29 mouse cellular contexts compared by ENCODE assay signal in genomic region chr13:8691448-8691847, GRCm38 (mm10).
DNase-seq lines count a peak whose midpoint lies in the region; ATAC-seq and TF ChIP-seq lines count a peak whose summit lies in the region.
"Had no signal": no experiment of that assay in that cellular context is flagged by ENCODE, and none has a peak within 500 bp of the region (broad histone marks: within the 10 kb centered on the region; RNA-seq: fewer than 3 reads in every experiment).

No protein-coding gene starts in this region.

- H3K27ac ChIP-seq in forebrain, embryonic 15.5 days (replicated peaks): no peak overlapping the region
- H3K27ac ChIP-seq in forebrain, postnatal 0 days (ENCODE audit: low read depth, low read length): no peak overlapping the region
- 0 out of 2 replicates have a peak overlapping the region, but pooled peaks have one; percentile 37 for H3K27ac ChIP-seq in midbrain, embryonic 14.5 days (replicated peaks; ENCODE audit: low read depth, low read length)
- H3K27ac ChIP-seq in midbrain, embryonic 11.5 days (ENCODE audit: low read depth, low read length): no peak overlapping the region
- H3K27ac ChIP-seq in midbrain, embryonic 15.5 days: 0 out of 2 replicates have a peak overlapping the region, but pooled peaks have one; percentile 2
- no peak overlapping the region for H3K27ac ChIP-seq in heart, embryonic 12.5 days (ENCODE audit: poor library complexity, severe bottlenecking)
- H3K27ac ChIP-seq: embryonic facial prominence, embryonic 12.5 days; kidney, postnatal 0 days; liver, embryonic 13.5 days; stomach, postnatal 0 days had no signal

- 0 out of 2 replicates have a peak, but pooled peaks cover 2% of the 10 kb centered on the region for H3K4me1 ChIP-seq in forebrain, embryonic 15.5 days
- no peaks in the 10 kb centered on the region for H3K4me1 ChIP-seq in forebrain, postnatal 0 days (ENCODE audit: insufficient read depth)
- peaks cover 6% of the 10 kb centered on the region; the same call in 1 of the 2 replicates for H3K4me1 ChIP-seq in midbrain, embryonic 14.5 days (ENCODE audit: control insufficient read depth, insufficient read depth, low read length)
- no peaks in the 10 kb centered on the region for H3K4me1 ChIP-seq in midbrain, embryonic 11.5 days (ENCODE audit: control insufficient read depth, insufficient read depth, low read length)
- peaks cover 10% of the 10 kb centered on the region for H3K4me1 ChIP-seq in midbrain, embryonic 15.5 days
- H3K4me1 ChIP-seq in heart, embryonic 12.5 days (replicated peaks): no peaks in the 10 kb centered on the region
- H3K4me1 ChIP-seq: embryonic facial prominence, embryonic 12.5 days; liver, embryonic 13.5 days; megakaryocyte, embryonic 14.5 days had no signal

- no peaks in the 10 kb centered on the region for H3K27me3 ChIP-seq in forebrain, embryonic 15.5 days
- no peaks in the 10 kb centered on the region for H3K27me3 ChIP-seq in forebrain, postnatal 0 days (ENCODE audit: insufficient read depth, low read length)
- H3K27me3 ChIP-seq in midbrain, embryonic 14.5 days (ENCODE audit: control insufficient read depth, insufficient read depth, low read length): no peaks in the 10 kb centered on the region
- no peaks in the 10 kb centered on the region for H3K27me3 ChIP-seq in midbrain, embryonic 11.5 days (ENCODE audit: control insufficient read depth, insufficient read depth, low read length)
- no peaks in the 10 kb centered on the region for H3K27me3 ChIP-seq in midbrain, embryonic 15.5 days (replicated peaks)
- H3K27me3 ChIP-seq in heart, embryonic 12.5 days (replicated peaks): no peaks in the 10 kb centered on the region
- H3K27me3 ChIP-seq: embryonic facial prominence, embryonic 12.5 days; liver, embryonic 13.5 days had no signal

- 32% methylated on average over 6 of the region's 6 CpGs for WGBS in forebrain, embryonic 15.5 days
- WGBS in forebrain, postnatal 0 days: 28% methylated on average over 6 of the region's 6 CpGs
- WGBS in midbrain, embryonic 14.5 days: 37% methylated on average over 6 of the region's 6 CpGs
- WGBS in midbrain, embryonic 11.5 days: 68% methylated on average over 6 of the region's 6 CpGs
- WGBS in midbrain, embryonic 15.5 days: 31% methylated on average over 6 of the region's 6 CpGs
- 85% methylated on average over 6 of the region's 6 CpGs for WGBS in heart, embryonic 12.5 days

- no peaks in the 10 kb centered on the region for H3K36me3 ChIP-seq in forebrain, embryonic 15.5 days
- no peaks in the 10 kb centered on the region for H3K36me3 ChIP-seq in forebrain, postnatal 0 days (ENCODE audit: insufficient read depth)
- H3K36me3 ChIP-seq in midbrain, embryonic 14.5 days (ENCODE audit: control insufficient read depth, insufficient read depth, low read length): no peaks in the 10 kb centered on the region
- H3K36me3 ChIP-seq in midbrain, embryonic 11.5 days (ENCODE audit: control insufficient read depth, insufficient read depth, low read length): no peaks in the 10 kb centered on the region
- no peaks in the 10 kb centered on the region for H3K36me3 ChIP-seq in midbrain, embryonic 15.5 days (replicated peaks)
- H3K36me3 ChIP-seq in heart, embryonic 12.5 days: no peaks in the 10 kb centered on the region
- H3K36me3 ChIP-seq: embryonic facial prominence, embryonic 12.5 days; liver, embryonic 13.5 days had no signal

- no peak overlapping the region for H3K4me3 ChIP-seq in forebrain, embryonic 15.5 days
- no peak overlapping the region for H3K4me3 ChIP-seq in forebrain, postnatal 0 days (ENCODE audit: low read depth, low read length)
- no peak overlapping the region for H3K4me3 ChIP-seq in midbrain, embryonic 14.5 days (replicated peaks; ENCODE audit: low read depth, low read length)
- H3K4me3 ChIP-seq in midbrain, embryonic 11.5 days (ENCODE audit: low read depth, low read length): no peak overlapping the region
- no peak overlapping the region for H3K4me3 ChIP-seq in midbrain, embryonic 15.5 days
- no peak overlapping the region for H3K4me3 ChIP-seq in heart, embryonic 12.5 days
- H3K4me3 ChIP-seq: embryonic facial prominence, embryonic 12.5 days; liver, embryonic 13.5 days; megakaryocyte, embryonic 14.5 days had no signal

- no peak overlapping the region for H3K9ac ChIP-seq in forebrain, embryonic 15.5 days (replicated peaks)
- no peak overlapping the region for H3K9ac ChIP-seq in forebrain, postnatal 0 days
- no peak overlapping the region for H3K9ac ChIP-seq in midbrain, embryonic 14.5 days (replicated peaks; ENCODE audit: low read length)
- no peak overlapping the region for H3K9ac ChIP-seq in midbrain, embryonic 11.5 days (ENCODE audit: low read length)
- H3K9ac ChIP-seq in midbrain, embryonic 15.5 days: no peak overlapping the region
- H3K9ac ChIP-seq in heart, embryonic 12.5 days: no peak overlapping the region
- H3K9ac ChIP-seq: embryonic facial prominence, embryonic 12.5 days; liver, embryonic 13.5 days had no signal

- H3K4me2 ChIP-seq in forebrain, embryonic 15.5 days (replicated peaks): no peak overlapping the region
- H3K4me2 ChIP-seq in forebrain, postnatal 0 days (ENCODE audit: low read depth): no peak overlapping the region
- no peak overlapping the region for H3K4me2 ChIP-seq in midbrain, embryonic 14.5 days (ENCODE audit: low read length)
- H3K4me2 ChIP-seq in midbrain, embryonic 11.5 days: no peak overlapping the region
- H3K4me2 ChIP-seq in midbrain, embryonic 15.5 days: no peak overlapping the region
- H3K4me2 ChIP-seq in heart, embryonic 12.5 days: no peak overlapping the region
- H3K4me2 ChIP-seq: embryonic facial prominence, embryonic 12.5 days; liver, embryonic 13.5 days had no signal

- peak; percentile 46; the same call in 1 of the 2 replicates for ATAC-seq in forebrain, embryonic 15.5 days (replicated peaks)
- ATAC-seq in forebrain, postnatal 0 days: no peak
- ATAC-seq in midbrain, embryonic 14.5 days (ENCODE audit: low FRiP score, low TSS enrichment): no peak
- no peak for ATAC-seq in midbrain, embryonic 11.5 days (ENCODE audit: low FRiP score)
- ATAC-seq in midbrain, embryonic 15.5 days (replicated peaks): peak; percentile 50; the same call in 1 of the 2 replicates
- ATAC-seq in erythroblast, adult 5-6 weeks (replicated peaks; ENCODE audit: low FRiP score, poor library complexity, severe bottlenecking): no peak
- ATAC-seq in heart, embryonic 12.5 days (ENCODE audit: insufficient number of reproducible peaks, low FRiP score): no peak
- ATAC-seq: CD4-positive, CD25-positive, alpha-beta regulatory T cell, adult 4 months; intestine, embryonic 16.5 days; lung, postnatal 0 days had no signal

- no peak for DNase-seq in forebrain, postnatal 0 days
- DNase-seq in midbrain, embryonic 14.5 days: peak; percentile 48
- DNase-seq in midbrain, embryonic 11.5 days (ENCODE audit: low spot score, missing footprints): no peak
- DNase-seq in retina, postnatal 7 days (ENCODE audit: low read depth, low spot score): peak; percentile 6
- DNase-seq: adrenal gland, postnatal 25 days; cerebellum, adult 2 months; cerebellum, postnatal 14 days; gastrocnemius, postnatal 10 days; heart, postnatal 14 days; kidney, adult 8-10 months; kidney, postnatal 4 days; left cerebral cortex, postnatal 4 days; liver, embryonic 13.5 days; lung, adult 18-20 months; lung, postnatal 4 days; right cerebral cortex, adult 18-20 months; thymus, adult 18-20 months; thymus, postnatal 4 days had no signal

- no peak for TF ChIP-seq CTCF in forebrain, postnatal 0 days (IDR thresholded peaks at IDR 0.05; ENCODE audit: low read depth)

- no peaks in the 10 kb centered on the region for H3K9me3 ChIP-seq in forebrain, embryonic 15.5 days
- H3K9me3 ChIP-seq in forebrain, postnatal 0 days (ENCODE audit: low read length): no peaks in the 10 kb centered on the region
- no peaks in the 10 kb centered on the region for H3K9me3 ChIP-seq in midbrain, embryonic 14.5 days (ENCODE audit: control insufficient read depth, low read length)
- H3K9me3 ChIP-seq in midbrain, embryonic 11.5 days (ENCODE audit: control insufficient read depth, low read length): no peaks in the 10 kb centered on the region
- no peaks in the 10 kb centered on the region for H3K9me3 ChIP-seq in midbrain, embryonic 15.5 days
- no peaks in the 10 kb centered on the region for H3K9me3 ChIP-seq in heart, embryonic 12.5 days (replicated peaks)
- H3K9me3 ChIP-seq: embryonic facial prominence, embryonic 12.5 days; liver, embryonic 13.5 days had no signal

Comparison
In these comparisons a context has a peak if more than half of its experiments do, and no peak if none do; other contexts are left out.
1. ATAC-seq: peak in forebrain, embryonic 15.5 days (single experiment) and midbrain, embryonic 15.5 days (single experiment); none in forebrain, postnatal 0 days (single experiment), midbrain, embryonic 14.5 days (single experiment), midbrain, embryonic 11.5 days (single experiment), erythroblast, adult 5-6 weeks (single experiment) and heart, embryonic 12.5 days (single experiment).
2. H3K27ac ChIP-seq: peak in midbrain, embryonic 14.5 days (single experiment) and midbrain, embryonic 15.5 days (single experiment); none in forebrain, embryonic 15.5 days (single experiment), forebrain, postnatal 0 days (single experiment), midbrain, embryonic 11.5 days (single experiment) and heart, embryonic 12.5 days (single experiment).
3. DNase-seq: peak in midbrain, embryonic 14.5 days (single experiment) and retina, postnatal 7 days (single experiment); none in forebrain, postnatal 0 days (single experiment) and midbrain, embryonic 11.5 days (single experiment).